Mouse (Mus musculus): ENCODE measurements around the gene Tmem185b.

DNA sequence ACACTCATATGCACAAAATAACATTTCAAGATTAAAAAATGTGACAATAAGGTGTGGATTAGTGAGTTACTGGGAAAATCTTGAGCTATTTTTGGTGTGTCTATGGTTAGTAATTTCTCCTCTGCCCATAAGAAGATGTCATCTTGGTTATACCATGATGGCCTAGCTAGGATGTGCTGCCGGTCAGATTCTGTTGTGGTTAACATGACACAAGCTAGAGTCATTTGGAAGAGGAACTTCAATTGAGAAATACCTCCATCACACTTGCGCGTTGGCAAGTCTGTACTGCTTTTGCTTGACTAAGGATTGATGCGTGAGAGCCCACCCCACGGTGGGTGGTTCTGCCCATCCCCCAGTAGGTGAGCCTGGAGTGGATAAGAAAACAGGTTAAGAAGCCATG lies 8.4 kb downstream of the Tmem185b start:
- TF ChIP-seq CTCF (IDR thresholded peaks at IDR 0.05) (no peak), EP300 (IDR thresholded peaks at IDR 0.05; ENCODE audit: insufficient read depth, low read depth, low read length) (no peak), POLR2A (IDR thresholded peaks at IDR 0.05; ENCODE audit: insufficient read depth, low read depth, low read length) (no peak)

Measured in heart, adult 2 months (tissue).